Mouse (Mus musculus) heart, adult 2 months (tissue): ENCODE measurements at regions not wholly inside any gene's neighbourhood (a gene's known extent, or its start where the extent isn't known, plus 50 kb on each side); places are given as distances from the start of the nearest gene placed in this dataset.

ENCODE experiments used
- CTCF ChIP-seq: fragments of 200-600 bp; IDR thresholded peaks from 2 replicates; pipeline ENCODE4 v1.8.1; 2022; ENCODE audit warnings: antibody characterized with exemption, mild to moderate bottlenecking, moderate library complexity
- EP300 ChIP-seq: fragments of 200-500 bp; IDR thresholded peaks from 2 replicates; pipeline ENCODE4 v1.6.1; 2011; ENCODE audit warnings: low read depth, low read length, control low read depth; ENCODE audit not compliant: insufficient read depth
- POLR2A ChIP-seq: fragments of 200-500 bp; IDR thresholded peaks from 2 replicates; pipeline ENCODE4 v1.6.1; 2011; ENCODE audit warnings: mild to moderate bottlenecking, low read depth, low read length, control low read depth; ENCODE audit not compliant: insufficient read depth

GRCm38 (mm10) chr1:69450455-69450854 lies 236.6 kb downstream of the Ikzf2 start:
- TF ChIP-seq CTCF (no peak), POLR2A (no peak), EP300 (no peak)
